Mouse (Mus musculus) embryo, embryonic 10.5 days (tissue): ENCODE measurements around the gene Epha4.

Experiments used
- DNase-seq: peaks from one replicate; pipeline ENCODE4 v3.0.0-alpha.2; 2015; ENCODE audit warnings: low spot score

Gene Epha4

GRCm38 (mm10) chr1:77514963-77515650 is at the start of gene Epha4:
Epha4 (minus strand) TSS chr1:77515088.
- DNase-seq = peak; percentile 93

- DNase-seq = no peak
These were observed 41.3 kb upstream of the Epha4 start for GRCm38 (mm10) chr1:77556199-77556598.

- no peak for DNase-seq
These were observed 37.0 kb upstream of the Epha4 start for GRCm38 (mm10) chr1:77551927-77552326.

- DNase-seq = peak; percentile 74
These were observed 30.8 kb upstream of the Epha4 start for GRCm38 (mm10) chr1:77545722-77546121.

DNA sequence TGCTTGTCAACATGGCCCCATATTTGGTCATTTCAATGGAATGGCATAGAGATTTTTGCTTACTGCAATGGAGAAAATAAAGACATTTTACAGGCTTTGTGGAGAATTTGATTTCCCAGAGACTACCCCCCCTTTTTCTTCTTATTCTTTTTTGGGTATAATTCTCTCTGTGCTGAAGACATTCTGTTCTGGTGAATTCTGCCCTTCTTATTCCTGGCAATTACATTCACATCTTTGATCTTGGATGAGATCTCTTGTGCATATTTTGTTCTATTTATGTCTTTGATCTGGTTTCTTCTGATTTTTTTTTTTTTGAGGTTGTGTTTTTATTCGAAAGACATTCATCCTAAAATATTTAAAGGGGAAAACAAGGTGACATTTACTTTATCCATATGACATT is 30.1 kb upstream of the Epha4 start:
- no peak for DNase-seq

GRCm38 (mm10) chr1:77544279-77544678 is 29.4 kb upstream of the Epha4 start:
- no peak for DNase-seq

DNA sequence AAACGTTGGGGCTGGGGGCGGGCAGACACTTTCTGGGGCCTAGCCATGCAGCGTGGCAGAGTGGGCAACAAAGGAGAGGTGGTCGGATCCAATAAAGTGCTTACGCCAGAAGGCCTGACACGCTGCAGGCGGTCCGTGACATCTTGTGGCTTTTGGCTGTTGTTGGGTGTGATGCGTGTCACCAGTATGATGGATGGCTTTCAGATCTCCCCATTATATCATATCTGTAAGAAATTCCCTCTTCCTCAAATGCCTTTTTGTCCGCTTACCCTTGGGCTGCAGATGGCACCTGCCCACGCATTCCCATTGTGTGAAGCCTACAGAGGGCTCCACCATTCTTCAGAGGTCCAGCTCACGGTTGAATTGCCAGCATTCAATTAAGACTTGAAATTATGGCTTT is 25.1 kb upstream of the Epha4 start:
- no peak for DNase-seq

DNA sequence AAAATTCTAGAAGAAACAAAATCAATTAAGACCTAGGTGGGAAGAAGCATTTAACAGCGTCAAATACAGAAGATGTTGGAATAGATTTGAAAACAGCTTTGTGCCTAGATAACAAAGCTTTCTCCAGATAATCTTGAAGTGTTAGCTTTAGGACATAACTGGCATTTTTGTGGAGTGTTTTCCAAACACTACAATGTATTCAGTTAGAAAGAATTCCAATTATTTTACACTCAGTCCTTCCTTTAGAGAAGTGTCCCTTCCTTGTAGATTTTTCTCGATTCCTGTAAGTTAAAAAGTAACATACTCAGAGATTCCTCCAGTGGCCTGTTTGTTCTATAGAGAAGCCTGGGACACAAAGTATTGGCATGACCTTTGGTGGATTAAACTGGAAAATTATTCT is 23.7 kb upstream of the Epha4 start:
- DNase-seq = no peak

DNA sequence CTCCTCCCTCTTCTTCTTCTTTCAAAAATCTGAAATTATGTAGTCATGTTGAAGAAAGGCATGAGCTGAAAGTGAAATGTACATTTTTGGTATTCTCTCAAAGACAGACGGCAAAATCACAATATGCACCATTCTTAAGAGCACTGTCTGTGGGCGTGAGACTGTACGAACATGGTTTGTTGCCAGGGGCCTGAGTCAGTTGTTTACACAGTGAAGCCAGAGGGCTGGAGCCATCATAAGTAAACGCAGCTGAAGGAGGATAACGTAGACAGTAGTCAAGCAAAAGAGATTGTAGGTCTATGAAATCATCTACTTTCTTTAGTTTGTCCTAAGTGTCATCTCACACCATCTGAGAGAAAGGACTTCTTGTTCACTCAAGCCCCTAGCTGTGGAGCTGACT is 21.0 kb upstream of the Epha4 start:
- no peak for DNase-seq

GRCm38 (mm10) chr1:77532576-77533183 is 17.8 kb upstream of the Epha4 start:
- DNase-seq = no peak

GRCm38 (mm10) chr1:77531934-77532575 is 17.2 kb upstream of the Epha4 start:
- DNase-seq = no peak

DNA sequence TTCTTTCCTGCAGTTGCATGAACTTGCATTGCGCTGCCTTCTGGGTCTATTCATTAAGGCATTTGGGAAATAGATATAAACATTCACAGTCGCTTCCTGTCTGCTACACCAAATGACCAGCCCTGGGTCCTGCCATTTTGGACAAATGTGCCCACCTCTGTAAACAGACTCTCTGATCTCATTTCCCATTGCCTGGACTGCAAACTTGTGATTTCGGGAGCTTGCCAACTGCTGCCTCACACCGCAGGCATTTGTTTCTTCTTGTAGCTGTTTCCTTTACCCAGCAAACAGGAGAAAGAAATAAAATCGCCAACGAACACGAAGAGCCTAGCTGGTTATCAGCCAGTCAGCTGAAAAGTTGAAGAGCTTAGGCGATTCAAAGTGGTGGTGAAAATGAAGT is 10.2 kb upstream of the Epha4 start:
- DNase-seq = no peak

DNA sequence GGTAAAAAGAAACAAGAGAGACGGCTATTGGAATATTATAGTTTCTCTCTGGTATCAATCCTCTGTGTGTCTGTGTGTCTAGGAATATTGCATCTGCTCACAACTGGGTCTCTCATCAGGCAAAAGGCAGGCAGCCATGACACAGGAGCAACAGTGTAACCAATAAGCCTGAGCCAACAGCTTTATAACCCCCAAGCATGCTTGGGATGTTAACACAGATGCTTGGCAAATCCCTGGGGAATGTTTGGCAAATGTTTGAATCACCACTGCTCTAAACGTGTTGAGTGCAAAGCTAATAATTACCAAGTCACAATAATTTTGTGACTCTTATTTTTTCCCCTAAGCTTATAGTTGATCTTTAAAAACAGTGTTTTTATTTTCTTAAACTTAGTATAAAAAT is 8.5 kb upstream of the Epha4 start:
- DNase-seq = no peak

- peak; percentile 56 for DNase-seq
These were observed 7.0 kb upstream of the Epha4 start for GRCm38 (mm10) chr1:77521640-77522539.

GRCm38 (mm10) chr1:77518715-77519114 is 3.8 kb upstream of the Epha4 start:
- no peak for DNase-seq

DNA sequence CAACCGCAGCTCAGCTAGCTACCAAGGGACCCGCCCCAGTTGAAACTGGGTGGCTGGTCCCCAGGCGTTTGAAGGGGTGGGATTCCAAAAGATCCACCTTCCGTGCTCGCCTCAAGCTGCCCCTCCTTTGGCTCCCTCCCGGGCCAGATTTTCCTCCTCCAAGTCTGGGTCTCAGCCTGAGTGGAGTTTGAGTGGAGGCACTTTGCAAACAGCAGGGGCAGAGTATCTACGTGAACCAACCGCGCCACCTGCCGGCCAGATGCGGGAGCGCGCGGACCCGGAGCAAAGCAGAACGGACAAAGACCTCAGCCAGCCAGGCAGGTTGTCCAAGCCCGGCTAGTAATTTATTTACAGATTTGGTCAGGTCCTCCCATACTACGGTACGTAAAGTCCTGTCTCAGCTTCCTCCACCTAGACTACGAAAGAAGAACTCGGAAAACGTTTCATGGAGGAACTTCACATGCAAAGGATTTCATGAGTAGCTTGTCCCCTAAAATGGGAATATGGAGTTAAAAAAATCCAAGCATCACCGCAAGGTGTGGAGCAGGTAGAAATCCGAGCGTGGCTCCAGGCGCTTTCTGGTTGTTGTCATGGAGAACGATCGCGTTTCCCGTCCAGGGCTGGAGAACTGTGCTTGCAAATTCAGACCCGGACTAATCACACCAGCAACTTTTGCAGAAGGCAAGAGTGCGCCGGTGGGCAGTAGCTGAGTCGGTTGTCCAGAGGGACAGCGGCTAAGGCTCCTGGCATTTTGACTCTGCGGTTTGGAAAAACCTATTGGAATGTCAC is 1.5 kb upstream of the Epha4 start:
- DNase-seq = peak; percentile 90

- peak; percentile 61 for DNase-seq
These were observed 728 bp upstream of the Epha4 start for GRCm38 (mm10) chr1:77515651-77515981.

- peak; percentile 67 for DNase-seq
These were observed 444 bp downstream of the Epha4 start for GRCm38 (mm10) chr1:77514325-77514962.

DNA sequence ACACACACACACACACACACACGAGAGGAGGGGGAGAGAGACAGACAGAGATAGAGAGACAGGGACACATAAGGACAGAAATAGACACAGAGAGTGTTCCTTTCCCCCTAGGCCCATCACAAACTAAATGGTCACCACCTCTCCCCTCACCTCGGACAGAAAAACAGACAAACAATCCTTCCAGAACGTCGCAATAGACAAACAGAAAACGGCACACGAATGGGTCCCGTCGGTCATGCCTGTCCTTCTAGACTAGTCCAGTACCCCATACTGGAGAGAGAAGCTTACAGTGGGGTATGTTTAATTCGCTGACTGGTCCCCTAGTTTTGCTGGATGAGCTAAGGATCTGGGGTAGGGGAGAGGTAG is 946 bp downstream of the Epha4 start:
- DNase-seq = peak; percentile 59

GRCm38 (mm10) chr1:77513411-77513941 is 1.4 kb downstream of the Epha4 start:
- peak; percentile 75 for DNase-seq
